Mouse (Mus musculus) liver, embryonic 16.5 days (tissue): ENCODE measurements around the gene Mpp2. TPM values are rescaled to one million over a fixed set of nuclear protein-coding genes. Genes with fewer than 3 reads are reported as not detected.

Experiments
- ATAC-seq: fragments of 200-750 bp; cut with Nextera tagmentation; 2 replicates; pipeline ENCODE4 v1.8.0; 2017; ENCODE audit warnings: low read depth, mild to moderate bottlenecking, moderate number of reproducible peaks, moderate library complexity
- H3K27ac ChIP-seq: fragments of 300-500 bp; sonication (generic); 2 replicates; pipeline ENCODE4 v1.5.1; 2014; ENCODE audit warnings: mild to moderate bottlenecking, low read length
- H3K27me3 ChIP-seq: fragments of 300-500 bp; sonication (generic); 2 replicates; pipeline ENCODE4 v1.6.1; 2014; ENCODE audit warnings: low read depth, low read length, mixed read lengths; ENCODE audit not compliant: control insufficient read depth, insufficient read depth
- H3K36me3 ChIP-seq: fragments of 300-500 bp; sonication (generic); 2 replicates; pipeline ENCODE4 v1.6.1; 2014; ENCODE audit warnings: mild to moderate bottlenecking; ENCODE audit not compliant: control insufficient read depth, insufficient read depth
- H3K4me1 ChIP-seq: fragments of 300-500 bp; sonication (generic); 2 replicates; pipeline ENCODE4 v1.6.1; 2014; ENCODE audit warnings: low read depth, low read length, mixed read lengths; ENCODE audit not compliant: control insufficient read depth
- H3K4me2 ChIP-seq: fragments of 300-500 bp; sonication (generic); 2 replicates; pipeline ENCODE4 v1.6.1; 2014; ENCODE audit warnings: low read depth, low read length, mixed read lengths
- H3K4me3 ChIP-seq: fragments of 300-500 bp; sonication (generic); 2 replicates; pipeline ENCODE4 v1.5.1; 2014; ENCODE audit warnings: low read depth, mild to moderate bottlenecking, low read length
- H3K9ac ChIP-seq: fragments of 300-500 bp; sonication (generic); 2 replicates; pipeline ENCODE4 v1.6.1; 2014; ENCODE audit warnings: low read depth, low read length
- H3K9me3 ChIP-seq: fragments of 300-500 bp; sonication (generic); replicated peaks from 2 replicates; pipeline ENCODE4 v1.6.1; 2016; ENCODE audit warnings: low read length; ENCODE audit not compliant: control insufficient read depth
- WGBS: fragments of 180-500 bp; shearing (Covaris S2); extraction: QIAGEN DNeasy Blood & Tissue Kit; methylation state at CpG from one replicate; pipeline ENCODE4 v1.1.7; 2014; ENCODE audit not compliant: insufficient replicate concordance; 5-methylcytosine and 5-hydroxymethylcytosine counted together
- polyA plus RNA-seq: library from polyadenylated mRNA; unstranded; fragments of >200 nt; fragmentation: Nextera tagmentation; extraction: Ambion mirVana; gene quantifications from 2 replicates; pipeline ENCODE4 v1.2.1, GENCODE M21; 2015

The Mpp2 gene
- polyA plus RNA-seq, 1 experiment from 2014 or later, result 11.1 TPM

GRCm38 (mm10) chr11:102061941-102062473, 26.3 kb downstream of the Mpp2 start:
- H3K9ac ChIP-seq, result no peak overlapping the region
- no peaks in the 10 kb centered on the region; the same call in 1 of the 2 replicates for H3K36me3 ChIP-seq
- no peaks in the 10 kb centered on the region for H3K9me3 ChIP-seq
- no peak for ATAC-seq
- no peak overlapping the region for H3K4me3 ChIP-seq
- H3K4me1 ChIP-seq, result peaks cover 10% of the 10 kb centered on the region
- no peak overlapping the region for H3K27ac ChIP-seq
- WGBS, result 35% methylated on average over 16 of the region's 16 CpGs
- H3K27me3 ChIP-seq, result peaks cover 6% of the 10 kb centered on the region
- no peak overlapping the region for H3K4me2 ChIP-seq

GRCm38 (mm10) chr11:102061236-102061940, 26.9 kb downstream of the Mpp2 start:
- H3K4me1 ChIP-seq, result peaks cover 10% of the 10 kb centered on the region
- H3K9me3 ChIP-seq, result no peaks in the 10 kb centered on the region
- no peaks in the 10 kb centered on the region; the same call in 1 of the 2 replicates for H3K36me3 ChIP-seq
- no peak overlapping the region for H3K27ac ChIP-seq
- peak overlapping the region; percentile 42 for H3K4me2 ChIP-seq
- peak overlapping the region; percentile 20 for H3K4me3 ChIP-seq
- ATAC-seq, result peak; percentile 59
- 6% methylated on average over 23 of the region's 23 CpGs for WGBS
- H3K27me3 ChIP-seq, result peaks cover 6% of the 10 kb centered on the region
- no peak overlapping the region for H3K9ac ChIP-seq

- Histone ChIP-seq H3K9ac (no peak overlapping the region), H3K36me3 (no peaks in the 10 kb centered on the region), H3K4me1 (no peaks in the 10 kb centered on the region), H3K27ac (no peak overlapping the region), H3K27me3 (peaks cover 2% of the 10 kb centered on the region; the same call in 1 of the 2 replicates), H3K9me3 (no peaks in the 10 kb centered on the region), H3K4me2 (no peak overlapping the region), H3K4me3 (no peak overlapping the region)
- 15% methylated on average over 9 of the region's 9 CpGs for WGBS
- no peak for ATAC-seq
These were observed 34.5 kb downstream of the Mpp2 start for GRCm38 (mm10) chr11:102053847-102054246.

GRCm38 (mm10) chr11:102053183-102053582, 35.1 kb downstream of the Mpp2 start:
- H3K27ac ChIP-seq, result no peak overlapping the region
- no peaks in the 10 kb centered on the region for H3K9me3 ChIP-seq
- ATAC-seq, result no peak
- H3K9ac ChIP-seq, result no peak overlapping the region
- H3K4me2 ChIP-seq, result no peak overlapping the region
- H3K36me3 ChIP-seq, result no peaks in the 10 kb centered on the region
- H3K4me1 ChIP-seq, result no peaks in the 10 kb centered on the region
- no peak overlapping the region for H3K4me3 ChIP-seq
- H3K27me3 ChIP-seq, result peaks cover 2% of the 10 kb centered on the region; the same call in 1 of the 2 replicates
- WGBS, result 52% methylated on average over 7 of the region's 7 CpGs

- Histone ChIP-seq H3K4me2 (no peak overlapping the region), H3K27ac (no peak overlapping the region), H3K9ac (no peak overlapping the region), H3K27me3 (peaks cover 2% of the 10 kb centered on the region; the same call in 1 of the 2 replicates), H3K9me3 (no peaks in the 10 kb centered on the region), H3K36me3 (no peaks in the 10 kb centered on the region), H3K4me3 (no peak overlapping the region), H3K4me1 (no peaks in the 10 kb centered on the region)
- WGBS, result 70% methylated on average over 12 of the region's 12 CpGs
- ATAC-seq, result no peak
These were observed 35.6 kb downstream of the Mpp2 start for GRCm38 (mm10) chr11:102052697-102053096.

- peaks cover 2% of the 10 kb centered on the region; the same call in 1 of the 2 replicates for H3K27me3 ChIP-seq
- H3K4me1 ChIP-seq, result no peaks in the 10 kb centered on the region
- no peaks in the 10 kb centered on the region for H3K9me3 ChIP-seq
- no peaks in the 10 kb centered on the region for H3K36me3 ChIP-seq
- ATAC-seq, result no peak
- H3K4me2 ChIP-seq, result no peak overlapping the region
- 48% methylated on average over 4 of the region's 4 CpGs for WGBS
- H3K4me3 ChIP-seq, result no peak overlapping the region
- H3K27ac ChIP-seq, result peak overlapping the region; percentile 58; the same call in 1 of the 2 replicates
- H3K9ac ChIP-seq, result no peak overlapping the region
These were observed 36.4 kb downstream of the Mpp2 start for GRCm38 (mm10) chr11:102051954-102052353.

GRCm38 (mm10) chr11:102051541-102051940, 36.8 kb downstream of the Mpp2 start:
- Histone ChIP-seq H3K27ac (peak overlapping the region; percentile 58; the same call in 1 of the 2 replicates), H3K4me3 (no peak overlapping the region), H3K9ac (no peak overlapping the region), H3K4me2 (no peak overlapping the region), H3K4me1 (no peaks in the 10 kb centered on the region), H3K27me3 (peaks cover 2% of the 10 kb centered on the region; the same call in 1 of the 2 replicates), H3K36me3 (no peaks in the 10 kb centered on the region), H3K9me3 (no peaks in the 10 kb centered on the region)
- 0 out of 2 replicates have a peak, but pooled peaks have one; percentile 35 for ATAC-seq
- 50% methylated on average over 4 of the region's 4 CpGs for WGBS

GRCm38 (mm10) chr11:102049875-102050482, 38.3 kb downstream of the Mpp2 start:
- no peak overlapping the region for H3K4me2 ChIP-seq
- H3K9me3 ChIP-seq, result no peaks in the 10 kb centered on the region
- H3K9ac ChIP-seq, result no peak overlapping the region
- H3K36me3 ChIP-seq, result no peaks in the 10 kb centered on the region
- no peaks in the 10 kb centered on the region for H3K4me1 ChIP-seq
- no peak overlapping the region for H3K4me3 ChIP-seq
- ATAC-seq, result no peak
- H3K27ac ChIP-seq, result no peak overlapping the region
- WGBS, result 51% methylated on average over 14 of the region's 14 CpGs
- peaks cover 2% of the 10 kb centered on the region; the same call in 1 of the 2 replicates for H3K27me3 ChIP-seq

GRCm38 (mm10) chr11:102046607-102047006, 41.7 kb downstream of the Mpp2 start:
- no peaks in the 10 kb centered on the region for H3K36me3 ChIP-seq
- no peak overlapping the region for H3K4me2 ChIP-seq
- H3K9me3 ChIP-seq, result no peaks in the 10 kb centered on the region
- no peaks in the 10 kb centered on the region for H3K4me1 ChIP-seq
- H3K9ac ChIP-seq, result no peak overlapping the region
- no peak overlapping the region for H3K4me3 ChIP-seq
- 69% methylated on average over 9 of the region's 9 CpGs for WGBS
- H3K27me3 ChIP-seq, result no peaks in the 10 kb centered on the region; the same call in 1 of the 2 replicates
- ATAC-seq, result no peak
- H3K27ac ChIP-seq, result no peak overlapping the region
